Mouse (Mus musculus) myocyte (in vitro differentiated cells): Measurements from ENCODE around the gene Acsf2. TPM values are rescaled to one million over a fixed set of nuclear protein-coding genes. Genes with fewer than 3 reads are reported as not detected.

Experiments used
- H3K27me3 ChIP-seq: one replicate; pipeline ENCODE4 v1.6.1; 2011; ENCODE audit not compliant: control insufficient read depth, insufficient read depth, insufficient read length
- H3K36me3 ChIP-seq: one replicate; pipeline ENCODE4 v1.6.1; 2011; ENCODE audit not compliant: control insufficient read depth, insufficient read depth
- H3K4me2 ChIP-seq: one replicate; pipeline ENCODE4 v1.6.1; 2011; ENCODE audit warnings: low read depth, control low read depth
- H3K4me3 ChIP-seq: one replicate; pipeline ENCODE4 v1.5.1; 2011; ENCODE audit warnings: mild to moderate bottlenecking, control low read depth, moderate library complexity
- H3K79me2 ChIP-seq: one replicate; pipeline ENCODE4 v1.6.1; 2011; ENCODE audit not compliant: control insufficient read depth, insufficient read depth
- H3ac ChIP-seq: one replicate; pipeline ENCODE4 v1.6.1; 2011; ENCODE audit not compliant: control insufficient read depth, insufficient read length
- CEBPB ChIP-seq: IDR thresholded peaks from 2 replicates; pipeline ENCODE4 v1.6.1; 2011; ENCODE audit warnings: mild to moderate bottlenecking, moderate library complexity; ENCODE audit not compliant: poor library complexity, insufficient read depth, severe bottlenecking
- E2F4 ChIP-seq: IDR thresholded peaks from one replicate; pipeline ENCODE4 v1.6.1; 2011; ENCODE audit warnings: mild to moderate bottlenecking, control low read depth, moderate library complexity; ENCODE audit not compliant: insufficient read depth
- MAX ChIP-seq: IDR thresholded peaks from one replicate; pipeline ENCODE4 v1.6.1; 2011; ENCODE audit warnings: low read depth, mild to moderate bottlenecking, control low read depth
- MYOD1 ChIP-seq, 3 experiments: IDR thresholded peaks; one replicate each; pipeline ENCODE4 v1.6.1; 2011; ENCODE audit warnings: control low read depth in 2 of 3, low read depth in 2 of 3, mild to moderate bottlenecking in 2 of 3, moderate library complexity in 1 of 3; ENCODE audit not compliant: insufficient read length in 2 of 3, control insufficient read depth in 1 of 3
- MYOG ChIP-seq, 3 experiments: IDR thresholded peaks; one replicate each; pipeline ENCODE4 v1.6.1; 2011; ENCODE audit warnings: control low read depth in 2 of 3, low read depth in 2 of 3, mild to moderate bottlenecking in 2 of 3; ENCODE audit not compliant: insufficient read length in 2 of 3, control insufficient read depth in 1 of 3, insufficient read depth in 1 of 3
- POLR2A ChIP-seq: IDR thresholded peaks from one replicate; pipeline ENCODE4 v1.6.1; 2011; ENCODE audit warnings: low read depth, mild to moderate bottlenecking, control low read depth, moderate library complexity; ENCODE audit not compliant: insufficient read length
- POLR2AphosphoS2 ChIP-seq: IDR thresholded peaks from one replicate; pipeline ENCODE4 v1.6.1; 2011; ENCODE audit warnings: low read depth, control low read depth; ENCODE audit not compliant: insufficient read length
- REST ChIP-seq: IDR thresholded peaks from one replicate; pipeline ENCODE4 v1.6.1; 2011; ENCODE audit warnings: mild to moderate bottlenecking, control low read depth, moderate library complexity; ENCODE audit not compliant: insufficient read depth, insufficient read length
- SRF ChIP-seq: IDR thresholded peaks from one replicate; pipeline ENCODE4 v1.6.1; 2011; ENCODE audit warnings: low read depth; ENCODE audit not compliant: control insufficient read depth, insufficient read length
- TCF12 ChIP-seq: IDR thresholded peaks from one replicate; pipeline ENCODE4 v1.6.1; 2011; ENCODE audit warnings: mild to moderate bottlenecking, control low read depth; ENCODE audit not compliant: poor library complexity, insufficient read depth, severe bottlenecking
- TCF3 ChIP-seq: IDR thresholded peaks from one replicate; pipeline ENCODE4 v1.6.1; 2011; ENCODE audit warnings: low read depth, control low read depth; ENCODE audit not compliant: insufficient read length
- USF1 ChIP-seq: IDR thresholded peaks from one replicate; pipeline ENCODE4 v1.6.1; 2011; ENCODE audit warnings: low read depth, mild to moderate bottlenecking, control low read depth, moderate library complexity
- polyA plus RNA-seq: library from polyadenylated mRNA; unstranded; fragments of >200 nt; fragmentation: generic; extraction: Trizol; gene quantifications from one replicate; pipeline ENCODE4 v1.2.1, GENCODE M21; 2012; ENCODE audit warnings: missing spikeins

Gene Acsf2
- polyA plus RNA-seq, 1 experiment, result 5.8 TPM

- TF ChIP-seq TCF3 (no peak), MYOG (IDR thresholded peaks at IDR 0.05; ENCODE audit: control insufficient read depth in 1 of 3, insufficient read depth in 1 of 3, insufficient read length in 2 of 3, low read depth in 2 of 3) (no peak), USF1 (no peak), CEBPB (no peak), MYOD1 (IDR thresholded peaks at IDR 0.05; ENCODE audit: control insufficient read depth in 1 of 3, insufficient read length in 2 of 3, low read depth in 2 of 3) (no peak)
- no peak within 1 kb of the TSS for H3ac ChIP-seq
- H3K4me3 ChIP-seq, result no peak within 1 kb of the TSS
- H3K36me3 ChIP-seq, result no peaks in the 10 kb centered on the region
- no peak within 1 kb of the TSS for H3K4me2 ChIP-seq
- H3K27me3 ChIP-seq, result peaks cover 10% of the 10 kb centered on the region
- H3K79me2 ChIP-seq, result no peaks in the 10 kb centered on the region
Observed at GRCm38 (mm10) chr11:94521219-94521843, 80.3 kb downstream of the Acsf2 start, which contains the start of gene Mycbpap. Mycbpap (minus strand) TSS chr11:94521742.

DNA sequence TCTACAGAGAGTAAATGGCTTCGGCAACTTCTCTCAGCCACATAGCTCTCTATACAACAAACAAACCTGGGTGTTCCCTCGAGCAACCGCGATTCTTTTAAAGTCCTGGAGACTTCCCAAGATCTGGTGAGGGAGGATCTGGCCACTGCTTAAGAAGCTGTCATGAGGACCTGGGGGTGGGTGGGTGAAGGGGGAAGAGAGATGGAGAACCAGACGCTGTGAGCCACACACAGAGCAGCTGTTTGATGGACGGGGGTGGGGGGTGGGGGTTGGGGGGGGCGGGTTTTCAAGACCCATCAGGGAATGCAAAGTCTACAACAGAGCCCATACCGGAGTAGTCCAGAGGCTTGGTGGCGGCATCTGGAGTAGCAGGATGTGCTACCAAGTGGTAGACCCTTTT lies 88.2 kb downstream of the Acsf2 start:
- H3K4me3 ChIP-seq, result no peak overlapping the region
- H3K36me3 ChIP-seq, result no peaks in the 10 kb centered on the region
- H3K4me2 ChIP-seq, result no peak overlapping the region
- H3K79me2 ChIP-seq, result no peaks in the 10 kb centered on the region
- H3K27me3 ChIP-seq, result peaks cover 13% of the 10 kb centered on the region
- no peak overlapping the region for H3ac ChIP-seq
- TF ChIP-seq REST (no peak), E2F4 (no peak), POLR2A (no peak), USF1 (no peak), MAX (no peak), TCF3 (no peak), MYOG (IDR thresholded peaks at IDR 0.05; ENCODE audit: control insufficient read depth in 1 of 3, insufficient read depth in 1 of 3, insufficient read length in 2 of 3, low read depth in 2 of 3) (no peak), POLR2AphosphoS2 (no peak), MYOD1 (IDR thresholded peaks at IDR 0.05; ENCODE audit: control insufficient read depth in 1 of 3, insufficient read length in 2 of 3, low read depth in 2 of 3) (no peak), TCF12 (no peak), CEBPB (no peak), SRF (no peak)

- H3K4me3 ChIP-seq, result no peak overlapping the region
- H3K4me2 ChIP-seq, result no peak overlapping the region
- H3K36me3 ChIP-seq, result no peaks in the 10 kb centered on the region
- no peak for TF ChIP-seq POLR2AphosphoS2
- no peak for TF ChIP-seq CEBPB
- no peak for TF ChIP-seq POLR2A
- no peak for TF ChIP-seq TCF3
- no peak for TF ChIP-seq REST
- TF ChIP-seq MYOD1 (IDR thresholded peaks at IDR 0.05; ENCODE audit: control insufficient read depth in 1 of 3, insufficient read length in 2 of 3, low read depth in 2 of 3), result no peak
- no peak for TF ChIP-seq MYOG (IDR thresholded peaks at IDR 0.05; ENCODE audit: control insufficient read depth in 1 of 3, insufficient read depth in 1 of 3, insufficient read length in 2 of 3, low read depth in 2 of 3)
- TF ChIP-seq SRF, result no peak
- TF ChIP-seq TCF12, result no peak
- TF ChIP-seq MAX, result no peak
- no peak for TF ChIP-seq E2F4
- TF ChIP-seq USF1, result no peak
- H3ac ChIP-seq, result no peak overlapping the region
- H3K79me2 ChIP-seq, result no peaks in the 10 kb centered on the region
- peaks cover 34% of the 10 kb centered on the region for H3K27me3 ChIP-seq
Observed at GRCm38 (mm10) chr11:94508976-94509375, 92.7 kb downstream of the Acsf2 start.

Other genes starting within 250 kb of the Acsf2 start
- not detected for gene Abcc3, start 208.9 kb downstream of the Acsf2 start, polyA plus RNA-seq
- 0.05 TPM for gene Cacna1g, start 127.7 kb downstream of the Acsf2 start, polyA plus RNA-seq
- gene Spata20, start 115.7 kb downstream of the Acsf2 start, polyA plus RNA-seq, result not detected
- gene Epn3, start 101.9 kb downstream of the Acsf2 start, polyA plus RNA-seq, result 0.05 TPM
- gene Mycbpap, start 80.1 kb downstream of the Acsf2 start, polyA plus RNA-seq, result 0.02 TPM
- gene Rsad1, start 52.6 kb downstream of the Acsf2 start, polyA plus RNA-seq, result 3.7 TPM
- gene Chad, start 36.8 kb downstream of the Acsf2 start, polyA plus RNA-seq, result 0.10 TPM
- gene Lrrc59, start 27.9 kb upstream of the Acsf2 start, polyA plus RNA-seq, result 208 TPM
- gene Mrpl27, start 51.9 kb upstream of the Acsf2 start, polyA plus RNA-seq, result 59.9 TPM
- 2.7 TPM for gene Eme1, start 52.1 kb upstream of the Acsf2 start, polyA plus RNA-seq
- 14.8 TPM for gene Xylt2, start 75.6 kb upstream of the Acsf2 start, polyA plus RNA-seq
- not detected for gene Gm11541, start 102.6 kb upstream of the Acsf2 start, polyA plus RNA-seq
- 0.11 TPM for gene Cdc34b, start 139.9 kb upstream of the Acsf2 start, polyA plus RNA-seq
- gene Tmem92, start 180.8 kb upstream of the Acsf2 start, polyA plus RNA-seq, result not detected